Mouse (Mus musculus) frontal cortex, postnatal 10 days (tissue): ENCODE results near the gene Elovl3.
"Not testable (repeated sequence)": the region's sequence is repeated elsewhere in the genome, so short reads cannot be mapped to it uniquely, and the experiment has no call there.

Experiments used
- DNase-seq, 2 experiments: peaks; one replicate each; pipeline ENCODE4 v3.0.0; 2022; ENCODE audit warnings: low spot score in 2 of 2, mixed read lengths in 1 of 2

Gene Elovl3

DNA sequence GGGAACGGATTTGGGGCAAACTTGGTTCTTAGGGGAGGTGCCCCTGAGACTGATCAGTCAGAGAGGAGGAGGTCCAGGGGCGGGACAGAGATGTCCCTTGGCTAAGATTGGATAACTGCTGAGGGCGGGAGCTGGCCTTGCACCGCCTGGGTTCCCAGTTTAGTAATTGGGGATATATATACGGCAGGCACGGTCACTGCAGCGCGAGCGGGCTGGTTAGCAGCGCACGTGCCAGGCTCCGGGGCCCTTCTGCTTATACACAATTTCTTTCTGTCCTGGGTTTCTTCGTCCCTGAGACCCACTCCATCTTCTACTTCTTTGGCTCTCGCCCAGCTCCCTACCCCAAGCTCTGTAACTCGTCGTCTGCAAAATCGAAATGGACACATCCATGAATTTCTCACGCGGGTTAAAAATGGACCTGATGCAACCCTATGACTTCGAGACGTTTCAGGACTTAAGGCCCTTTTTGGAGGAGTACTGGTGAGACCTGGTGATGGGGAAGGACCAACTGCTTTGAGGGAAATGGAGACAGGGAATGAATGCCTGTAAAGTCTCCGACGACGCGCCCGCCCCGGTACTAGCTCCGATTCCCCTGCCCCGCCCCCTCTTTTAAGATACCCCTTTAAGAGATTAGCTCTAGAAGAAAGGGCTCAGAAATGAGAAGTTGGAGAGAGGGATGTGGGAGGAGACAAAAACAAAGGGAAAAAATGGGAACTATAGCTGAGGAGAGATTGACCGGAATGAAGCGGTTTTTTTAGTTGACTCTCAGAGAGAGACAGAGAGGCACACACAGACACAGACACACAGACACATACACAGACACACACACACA lies at the start of gene Elovl3:
TSS of gene Elovl3 (plus strand) at position 204 of the 832 bp plus-strand sequence.
- no peak for DNase-seq

DNA sequence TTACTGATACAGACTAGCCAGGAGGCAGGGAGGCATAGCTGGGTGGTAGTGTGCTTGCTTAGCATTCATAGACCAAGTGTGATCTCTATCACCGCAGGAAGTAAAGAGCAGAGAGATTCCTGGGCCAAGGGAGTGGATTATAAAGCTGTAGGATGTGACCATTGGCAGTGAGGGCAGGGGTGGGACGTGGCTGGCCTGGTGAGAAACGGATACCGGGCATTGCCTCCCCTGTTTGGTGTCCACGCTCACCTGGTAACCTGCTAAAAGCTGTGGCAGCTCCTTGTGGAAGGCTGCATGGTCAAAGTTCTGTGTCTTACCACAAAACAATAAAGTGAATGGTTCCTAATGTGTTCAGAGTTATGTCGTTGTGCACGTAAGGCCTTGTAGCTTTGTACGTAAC lies 46.5 kb upstream of the Elovl3 start:
- DNase-seq = no peak

- DNase-seq = no peak
Observed at GRCm38 (mm10) chr19:46086337-46086736, 45.4 kb upstream of the Elovl3 start.

- no peak for DNase-seq
Observed at GRCm38 (mm10) chr19:46087871-46088270, 43.8 kb upstream of the Elovl3 start.

DNA sequence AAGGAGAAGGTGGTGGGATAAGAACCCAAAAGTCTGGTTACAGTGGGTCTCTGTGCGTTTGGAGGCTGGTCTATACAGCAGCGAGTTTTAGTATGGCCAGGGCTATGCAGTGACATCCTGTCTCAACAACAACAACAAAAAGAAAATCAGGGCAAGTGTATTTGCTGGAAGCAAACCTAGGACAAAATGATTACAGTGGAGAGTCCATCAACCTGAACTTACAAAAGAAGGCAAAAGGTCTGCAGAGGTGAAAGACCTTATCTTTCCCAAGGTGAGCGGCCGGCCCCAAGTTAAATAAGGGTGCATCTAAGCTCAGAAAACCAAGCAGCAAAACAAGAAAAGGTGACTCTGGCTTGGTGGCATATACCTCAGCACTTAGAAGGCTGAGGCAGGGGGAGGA lies 40.1 kb upstream of the Elovl3 start:
- no peak for DNase-seq

GRCm38 (mm10) chr19:46094144-46094543 lies 37.6 kb upstream of the Elovl3 start:
- no peak for DNase-seq

DNA sequence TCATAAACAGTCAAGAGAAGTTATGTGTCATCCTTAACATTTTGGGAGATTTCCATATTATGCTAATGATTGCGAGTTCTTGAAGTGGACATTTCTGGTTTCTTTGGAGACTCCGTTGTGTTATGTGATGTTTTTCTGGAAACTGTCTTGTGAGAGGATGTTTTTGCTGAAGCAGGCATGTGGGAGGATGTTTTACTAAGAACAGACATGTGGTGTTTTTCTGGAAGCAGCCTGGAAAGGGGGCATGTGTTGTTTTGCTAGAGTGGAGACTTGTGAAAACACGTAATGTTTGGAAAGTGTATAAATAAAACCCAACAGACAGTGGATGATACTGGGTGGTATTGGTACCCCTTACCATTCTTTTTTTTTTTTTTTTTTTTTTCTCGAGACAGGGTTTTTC lies 36.4 kb upstream of the Elovl3 start:
- DNase-seq = no peak

- DNase-seq = no peak
Observed at GRCm38 (mm10) chr19:46096396-46096795, 35.3 kb upstream of the Elovl3 start.

- DNase-seq = no peak
Observed at GRCm38 (mm10) chr19:46099561-46099960, 32.1 kb upstream of the Elovl3 start.

DNA sequence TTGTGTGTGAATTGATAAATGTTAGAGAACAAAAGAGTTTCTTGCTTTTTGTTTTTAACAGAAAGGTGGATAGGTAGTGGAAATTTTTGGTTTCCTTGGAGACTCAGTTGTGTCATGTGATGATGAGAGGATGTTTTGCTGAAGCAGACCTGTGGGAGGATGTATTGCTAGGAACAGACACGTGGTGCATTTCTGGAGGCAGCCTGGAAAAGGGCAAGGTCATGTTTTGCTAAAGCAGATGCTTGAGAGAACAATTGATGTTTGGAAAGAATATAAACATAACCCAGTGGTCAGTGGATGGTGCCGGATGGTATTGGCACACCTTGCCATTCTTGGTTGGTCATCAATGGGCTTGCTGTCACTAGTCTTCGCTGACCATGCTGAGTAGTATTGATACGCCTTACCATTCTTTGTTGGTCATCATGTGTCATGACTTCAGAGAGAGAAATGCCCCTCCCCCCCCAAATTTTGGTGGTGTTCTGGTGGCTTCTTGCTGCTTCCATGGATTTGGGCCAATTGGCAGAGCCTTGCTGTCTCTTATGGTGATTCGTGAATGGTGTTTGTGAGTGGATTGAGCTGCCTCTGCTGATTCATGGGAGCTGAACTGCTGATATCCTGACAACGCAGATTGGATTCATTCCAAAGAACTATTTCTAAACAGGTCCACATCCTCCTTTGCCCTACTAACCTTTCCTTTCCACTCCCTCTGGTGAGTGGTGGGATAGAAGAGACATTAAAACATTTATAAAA lies 28.1 kb upstream of the Elovl3 start:
- no peak for DNase-seq

GRCm38 (mm10) chr19:46104187-46104557 lies 27.5 kb upstream of the Elovl3 start:
- DNase-seq = no peak

DNA sequence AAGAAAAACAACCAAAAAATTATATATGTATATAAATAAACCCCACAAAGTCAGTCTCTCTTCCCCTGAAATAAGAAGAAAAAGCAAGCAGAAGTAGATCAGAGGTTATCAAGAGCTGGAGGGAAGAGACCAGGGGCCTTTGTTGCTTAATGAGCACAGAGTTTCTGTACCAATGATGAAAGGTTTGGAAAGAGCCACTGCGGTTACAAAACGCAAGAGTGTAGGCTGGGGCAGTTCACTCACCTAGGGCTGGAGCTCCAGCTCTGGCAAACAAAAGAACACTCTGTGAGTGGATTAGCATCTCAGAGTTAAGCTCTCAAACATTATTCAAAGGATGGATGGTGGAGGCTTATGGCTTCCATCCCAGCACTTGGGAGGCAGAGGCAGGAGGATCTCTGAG lies 21.5 kb upstream of the Elovl3 start:
- no peak for DNase-seq

DNA sequence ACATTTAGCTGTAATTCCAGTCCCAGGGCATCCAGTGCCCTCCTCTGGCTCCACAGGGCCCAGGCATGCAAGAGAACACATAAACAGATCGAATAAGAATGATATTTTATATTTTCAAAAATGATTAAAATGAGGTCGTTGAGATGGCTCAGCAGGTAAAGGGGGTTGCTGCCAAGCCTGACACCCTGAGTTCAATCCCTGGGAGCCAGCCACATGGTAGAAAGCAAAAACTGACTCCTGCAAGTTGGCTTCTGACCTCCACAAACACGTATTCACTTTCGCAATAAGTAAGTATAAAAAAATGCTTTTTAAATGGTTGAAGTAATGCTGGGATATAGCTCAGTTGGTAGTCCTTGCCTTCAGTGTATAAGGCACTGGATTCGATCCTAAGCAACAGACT lies 20.9 kb upstream of the Elovl3 start:
- DNase-seq = no peak

DNA sequence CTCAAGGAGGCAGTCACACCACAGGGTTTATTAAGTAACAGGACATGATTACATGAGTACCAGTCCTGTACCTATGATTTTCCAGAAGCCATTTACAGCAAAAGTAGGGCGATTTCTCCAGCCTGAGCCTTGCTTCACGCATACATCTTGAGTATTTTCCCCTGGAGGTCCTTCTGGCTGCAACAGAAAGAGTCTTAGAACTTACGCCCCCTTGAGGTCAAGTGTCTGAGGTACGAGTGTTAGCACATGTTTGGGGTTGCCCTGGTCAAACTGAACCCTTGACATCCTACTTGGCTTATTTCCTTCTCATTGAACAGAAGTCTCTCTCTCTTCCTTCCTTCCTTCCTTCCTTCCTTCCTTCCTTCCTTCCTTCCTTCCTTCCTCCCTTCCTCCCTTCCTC lies 17.1 kb upstream of the Elovl3 start:
- DNase-seq = no peak

GRCm38 (mm10) chr19:46119458-46119857 lies 12.2 kb upstream of the Elovl3 start:
- no peak for DNase-seq

DNA sequence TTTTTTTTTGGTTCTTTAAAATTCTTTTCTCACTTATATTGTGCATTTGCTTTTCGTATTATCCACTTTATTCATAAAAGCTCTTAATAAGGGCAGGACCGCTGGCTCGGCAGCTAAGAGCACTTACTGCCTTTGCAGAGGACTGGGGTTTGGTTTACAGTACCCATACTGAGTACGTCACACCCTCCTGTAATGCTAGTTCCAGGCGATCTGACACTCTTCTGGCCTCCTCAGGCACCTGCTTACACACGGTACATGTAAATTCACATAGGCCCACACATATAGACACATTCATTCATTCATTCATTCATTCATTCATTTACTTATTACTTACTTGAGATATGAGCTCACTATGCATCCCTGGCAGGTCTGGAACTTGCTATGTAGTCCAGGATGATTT lies 10.8 kb upstream of the Elovl3 start:
- DNase-seq = no peak

- DNase-seq = no peak
Observed at GRCm38 (mm10) chr19:46123876-46124275, 7.8 kb upstream of the Elovl3 start.

DNA sequence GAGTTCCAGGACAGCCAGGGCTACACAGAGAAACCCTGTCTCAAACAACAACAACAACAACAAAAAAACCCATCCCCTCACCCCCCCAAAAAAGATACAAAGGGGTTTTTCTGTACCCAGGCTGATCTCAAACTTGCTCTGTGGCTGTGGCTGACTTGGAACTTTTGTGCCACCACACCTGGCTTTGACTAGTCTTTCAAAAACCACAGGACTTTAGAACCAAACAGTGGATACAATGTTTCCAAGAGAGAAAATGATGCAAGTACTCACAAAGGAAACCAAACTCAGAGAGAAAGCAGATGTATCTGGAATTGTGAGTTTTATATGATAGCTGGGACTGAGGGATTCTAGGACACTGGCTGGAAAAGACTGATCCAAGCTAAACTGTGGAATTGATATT lies 7.0 kb upstream of the Elovl3 start:
- no peak for DNase-seq

- DNase-seq = no peak
Observed at GRCm38 (mm10) chr19:46126301-46126700, 5.4 kb upstream of the Elovl3 start.

- DNase-seq = not testable (repeated sequence)
Observed at GRCm38 (mm10) chr19:46129737-46130136, 2.0 kb upstream of the Elovl3 start.

DNA sequence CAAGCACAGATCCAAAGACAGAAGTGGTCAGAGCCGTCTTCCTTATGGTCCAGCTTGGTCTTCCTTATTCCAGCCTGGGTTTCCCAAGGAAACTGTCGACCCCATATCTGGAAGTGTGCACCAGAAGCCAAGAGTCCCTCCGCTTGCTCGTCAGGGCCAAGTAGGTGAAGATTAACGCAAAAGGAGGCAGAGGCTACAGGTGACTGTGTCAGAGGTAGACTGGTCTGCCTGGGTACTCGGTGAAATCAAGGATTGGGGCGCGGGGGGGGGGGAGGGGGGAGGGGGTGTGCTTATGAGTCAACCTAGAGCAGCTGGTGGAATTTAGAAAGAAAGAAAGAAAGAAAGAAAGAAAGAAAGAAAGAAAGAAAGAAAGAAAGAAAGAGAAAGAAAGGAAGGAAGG lies 414 bp upstream of the Elovl3 start:
- DNase-seq = no peak

DNA sequence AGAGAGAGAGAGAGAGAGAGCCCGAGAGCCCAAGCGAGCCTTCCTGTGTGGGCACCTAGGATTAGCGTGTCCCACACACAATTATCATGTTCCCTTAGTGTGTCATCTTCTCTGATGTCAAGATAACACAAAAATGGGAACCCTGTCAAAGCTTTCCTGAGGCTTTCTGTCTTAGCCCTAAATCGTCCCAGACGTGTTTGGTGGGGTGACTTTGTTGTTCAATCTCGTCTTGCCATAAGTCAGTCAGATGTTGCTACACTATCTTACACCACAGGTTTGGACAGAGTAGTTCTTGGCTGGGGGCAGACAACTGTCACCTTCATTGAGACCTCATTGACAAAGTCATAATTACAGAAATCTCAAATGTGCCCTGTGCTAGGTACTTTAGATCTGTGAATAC lies 880 bp downstream of the Elovl3 start:
- DNase-seq = no peak

DNA sequence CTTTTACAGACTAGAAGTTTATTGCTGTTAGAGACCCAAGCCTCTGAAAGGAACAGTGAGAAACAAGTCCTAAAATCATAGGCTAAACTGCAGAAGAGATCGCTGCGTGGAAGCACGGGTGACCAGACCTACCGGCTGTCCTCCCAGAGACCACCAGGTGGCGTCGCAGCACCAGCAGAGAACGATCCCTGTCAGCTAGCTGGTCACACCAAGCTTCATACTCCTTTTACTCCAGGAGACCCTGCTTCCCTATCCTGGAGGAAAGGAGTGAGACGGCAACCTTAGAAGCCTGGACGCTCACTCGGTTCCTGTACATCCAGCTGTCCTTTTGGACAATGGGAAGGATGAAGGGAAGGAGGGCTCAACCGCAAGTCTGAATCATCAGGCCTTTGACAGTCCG lies 3.6 kb downstream of the Elovl3 start:
- peak; percentile 70 to 87 for DNase-seq
